Mouse (Mus musculus) E14TG2a.4 (cell line): ENCODE results near the gene Gdi2.

Source experiments
- CTCF ChIP-seq: conservative IDR thresholded peaks from 2 replicates; pipeline ENCODE4 v1.5.1; 2014; ENCODE audit warnings: low read length
- POU5F1 ChIP-seq: IDR thresholded peaks from 2 replicates; pipeline ENCODE4 v1.6.1; 2014; ENCODE audit warnings: low read length, borderline replicate concordance

DNA sequence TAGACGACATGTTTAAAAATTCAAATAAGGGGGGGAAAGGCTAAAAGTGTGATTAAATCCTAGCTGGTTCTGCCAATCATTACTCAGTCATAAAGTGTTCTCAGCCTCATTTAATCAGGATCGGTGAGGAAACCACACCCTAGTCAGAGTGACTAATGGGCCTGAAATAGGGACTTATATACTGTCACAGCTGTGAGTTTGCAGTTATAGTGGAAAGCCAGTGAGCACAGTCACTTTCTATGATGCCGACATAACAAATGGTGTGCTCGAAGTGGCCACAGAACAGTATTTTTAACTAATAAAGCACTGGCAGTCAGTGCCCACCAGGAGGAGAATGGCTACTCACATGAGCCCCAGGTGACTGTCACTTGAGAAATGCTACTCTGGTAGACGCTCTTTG, 7.1 kb downstream of the Gdi2 start:
- TF ChIP-seq CTCF (no peak), POU5F1 (no peak)
